Mouse (Mus musculus) neural tube, embryonic 15.5 days (tissue): ENCODE measurements around the gene Tmem164. TPM values are rescaled to one million over a fixed set of nuclear protein-coding genes. Genes with fewer than 3 reads are reported as not detected.

ENCODE experiments used
- ATAC-seq: fragments of 200-750 bp; cut with Nextera tagmentation; 2 replicates; pipeline ENCODE4 v1.8.0; 2017; ENCODE audit warnings: mild to moderate bottlenecking, moderate TSS enrichment, moderate library complexity; ENCODE audit not compliant: low FRiP score
- H3K27ac ChIP-seq: fragments of 300-500 bp; sonication (generic); replicated peaks from 2 replicates; pipeline ENCODE4 v1.5.1; 2015; ENCODE audit warnings: mild to moderate bottlenecking, inconsistent platforms
- H3K27me3 ChIP-seq: fragments of 300-500 bp; sonication (generic); replicated peaks from 2 replicates; pipeline ENCODE4 v1.6.1; 2015; ENCODE audit warnings: inconsistent platforms
- H3K36me3 ChIP-seq: fragments of 300-500 bp; sonication (generic); 2 replicates; pipeline ENCODE4 v1.6.1; 2015; ENCODE audit warnings: inconsistent platforms
- H3K4me1 ChIP-seq: fragments of 300-500 bp; sonication (generic); 2 replicates; pipeline ENCODE4 v1.6.1; 2015; ENCODE audit warnings: inconsistent platforms
- H3K4me2 ChIP-seq: fragments of 300-500 bp; sonication (generic); 2 replicates; pipeline ENCODE4 v1.6.1; 2015; ENCODE audit warnings: inconsistent platforms, mild to moderate bottlenecking, moderate library complexity
- H3K4me3 ChIP-seq: fragments of 300-500 bp; sonication (generic); replicated peaks from 2 replicates; pipeline ENCODE4 v1.5.1; 2015; ENCODE audit warnings: mild to moderate bottlenecking, inconsistent platforms
- H3K9ac ChIP-seq: fragments of 300-500 bp; sonication (generic); replicated peaks from 2 replicates; pipeline ENCODE4 v1.6.1; 2015; ENCODE audit warnings: mild to moderate bottlenecking, inconsistent platforms
- H3K9me3 ChIP-seq: fragments of 300-500 bp; sonication (generic); replicated peaks from 2 replicates; pipeline ENCODE4 v1.6.1; 2016; ENCODE audit warnings: inconsistent platforms
- WGBS: fragments of 180-500 bp; shearing (Covaris S2); methylation state at CpG from one replicate; pipeline ENCODE4 v1.1.7; 2015; ENCODE audit warnings: mixed read lengths; 5-methylcytosine and 5-hydroxymethylcytosine counted together
- polyA plus RNA-seq: library from polyadenylated mRNA; unstranded; fragments of >200 nt; fragmentation: Nextera tagmentation; extraction: Ambion mirVana; gene quantifications from 2 replicates; pipeline ENCODE4 v1.2.1, GENCODE M21; 2015

The Tmem164 gene
- polyA plus RNA-seq, 1 experiment from 2014 or later, result 24.4 TPM

- no peak for ATAC-seq
- H3K4me3 ChIP-seq, result no peak overlapping the region
- H3K27me3 ChIP-seq, result 0 out of 2 replicates have a peak, but pooled peaks cover 4% of the 10 kb centered on the region
- no peak overlapping the region for H3K9ac ChIP-seq
- H3K4me2 ChIP-seq, result no peak overlapping the region
- 75% methylated on average over 7 of the region's 7 CpGs for WGBS
- H3K36me3 ChIP-seq, result no peaks in the 10 kb centered on the region
- no peaks in the 10 kb centered on the region for H3K9me3 ChIP-seq
- H3K27ac ChIP-seq, result no peak overlapping the region
- H3K4me1 ChIP-seq, result no peaks in the 10 kb centered on the region
These were observed 13.1 kb downstream of the Tmem164 start for GRCm38 (mm10) chrX:142694338-142694737.

GRCm38 (mm10) chrX:142694856-142695255 lies 13.7 kb downstream of the Tmem164 start:
- Histone ChIP-seq H3K4me1 (no peaks in the 10 kb centered on the region), H3K27ac (no peak overlapping the region), H3K9me3 (no peaks in the 10 kb centered on the region), H3K4me3 (no peak overlapping the region), H3K27me3 (0 out of 2 replicates have a peak, but pooled peaks cover 5% of the 10 kb centered on the region), H3K36me3 (no peaks in the 10 kb centered on the region), H3K9ac (no peak overlapping the region), H3K4me2 (no peak overlapping the region)
- 84% methylated on average over 3 of the region's 3 CpGs for WGBS
- no peak for ATAC-seq

GRCm38 (mm10) chrX:142696789-142697188 lies 15.6 kb downstream of the Tmem164 start:
- ATAC-seq, result no peak
- no peak overlapping the region for H3K4me3 ChIP-seq
- WGBS, result 80% methylated on average over 11 of the region's 11 CpGs
- no peak overlapping the region for H3K9ac ChIP-seq
- H3K27me3 ChIP-seq, result peaks cover 10% of the 10 kb centered on the region; the same call in 1 of the 2 replicates
- H3K4me1 ChIP-seq, result no peaks in the 10 kb centered on the region
- no peaks in the 10 kb centered on the region for H3K9me3 ChIP-seq
- H3K27ac ChIP-seq, result no peak overlapping the region
- no peaks in the 10 kb centered on the region for H3K36me3 ChIP-seq
- no peak overlapping the region for H3K4me2 ChIP-seq

- no peak overlapping the region for H3K4me2 ChIP-seq
- WGBS, result 53% methylated on average over 5 of the region's 5 CpGs
- H3K9me3 ChIP-seq, result no peaks in the 10 kb centered on the region
- no peak overlapping the region for H3K4me3 ChIP-seq
- 0 out of 2 replicates have a peak, but pooled peaks cover 2% of the 10 kb centered on the region for H3K4me1 ChIP-seq
- ATAC-seq, result no peak
- no peaks in the 10 kb centered on the region for H3K36me3 ChIP-seq
- no peak overlapping the region for H3K27ac ChIP-seq
- H3K27me3 ChIP-seq, result peaks cover 10% of the 10 kb centered on the region; the same call in 1 of the 2 replicates
- no peak overlapping the region for H3K9ac ChIP-seq
These were observed 16.5 kb downstream of the Tmem164 start for GRCm38 (mm10) chrX:142697545-142698204.

GRCm38 (mm10) chrX:142698212-142698611 lies 17.0 kb downstream of the Tmem164 start:
- WGBS, result 64% methylated on average over 7 of the region's 7 CpGs

GRCm38 (mm10) chrX:142702094-142702493 lies 20.9 kb downstream of the Tmem164 start:
- Histone ChIP-seq H3K36me3 (no peaks in the 10 kb centered on the region), H3K4me2 (no peak overlapping the region), H3K27ac (no peak overlapping the region), H3K9me3 (no peaks in the 10 kb centered on the region), H3K27me3 (peaks cover 12% of the 10 kb centered on the region; the same call in 1 of the 2 replicates), H3K9ac (no peak overlapping the region), H3K4me1 (0 out of 2 replicates have a peak, but pooled peaks cover 2% of the 10 kb centered on the region), H3K4me3 (no peak overlapping the region)
- ATAC-seq, result no peak; the same call in 1 of the 2 replicates
- 75% methylated on average over 5 of the region's 5 CpGs for WGBS

More at GRCm38 (mm10) chrX:142698212-142698611, 17.0 kb downstream of the Tmem164 start:
- 0 out of 2 replicates have a peak, but pooled peaks cover 2% of the 10 kb centered on the region for H3K4me1 ChIP-seq
- H3K9ac ChIP-seq, result no peak overlapping the region
- ATAC-seq, result no peak
- peaks cover 10% of the 10 kb centered on the region; the same call in 1 of the 2 replicates for H3K27me3 ChIP-seq
- no peak overlapping the region for H3K4me2 ChIP-seq
- H3K9me3 ChIP-seq, result no peaks in the 10 kb centered on the region
- no peaks in the 10 kb centered on the region for H3K36me3 ChIP-seq
- no peak overlapping the region for H3K27ac ChIP-seq
- no peak overlapping the region for H3K4me3 ChIP-seq

GRCm38 (mm10) chrX:142702566-142702965 lies 21.4 kb downstream of the Tmem164 start:
- H3K9ac ChIP-seq, result no peak overlapping the region
- H3K36me3 ChIP-seq, result no peaks in the 10 kb centered on the region
- H3K27ac ChIP-seq, result no peak overlapping the region
- ATAC-seq, result no peak
- peaks cover 12% of the 10 kb centered on the region; the same call in 1 of the 2 replicates for H3K27me3 ChIP-seq
- 65% methylated on average over 3 of the region's 3 CpGs for WGBS
- H3K4me1 ChIP-seq, result 0 out of 2 replicates have a peak, but pooled peaks cover 2% of the 10 kb centered on the region
- H3K4me3 ChIP-seq, result no peak overlapping the region
- no peaks in the 10 kb centered on the region for H3K9me3 ChIP-seq
- no peak overlapping the region for H3K4me2 ChIP-seq

GRCm38 (mm10) chrX:142703953-142704352 lies 22.7 kb downstream of the Tmem164 start:
- no peak overlapping the region for H3K9ac ChIP-seq
- no peaks in the 10 kb centered on the region for H3K36me3 ChIP-seq
- H3K9me3 ChIP-seq, result no peaks in the 10 kb centered on the region
- H3K27ac ChIP-seq, result no peak overlapping the region
- no peak overlapping the region for H3K4me2 ChIP-seq
- H3K4me3 ChIP-seq, result no peak overlapping the region
- 76% methylated on average over 3 of the region's 3 CpGs for WGBS
- 0 out of 2 replicates have a peak, but pooled peaks cover 2% of the 10 kb centered on the region for H3K4me1 ChIP-seq
- no peak for ATAC-seq
- H3K27me3 ChIP-seq, result peaks cover 12% of the 10 kb centered on the region; the same call in 1 of the 2 replicates

- ATAC-seq, result no peak
- 0 out of 2 replicates have a peak, but pooled peaks cover 6% of the 10 kb centered on the region for H3K27me3 ChIP-seq
- H3K9ac ChIP-seq, result no peak overlapping the region
- no peak overlapping the region for H3K4me3 ChIP-seq
- no peaks in the 10 kb centered on the region for H3K4me1 ChIP-seq
- no peaks in the 10 kb centered on the region for H3K9me3 ChIP-seq
- H3K4me2 ChIP-seq, result no peak overlapping the region
- H3K36me3 ChIP-seq, result no peaks in the 10 kb centered on the region
- H3K27ac ChIP-seq, result no peak overlapping the region
These were observed 27.1 kb downstream of the Tmem164 start for GRCm38 (mm10) chrX:142708257-142708656.

GRCm38 (mm10) chrX:142716014-142716413 lies 34.8 kb downstream of the Tmem164 start:
- Histone ChIP-seq H3K4me3 (no peak overlapping the region), H3K4me1 (no peaks in the 10 kb centered on the region), H3K27me3 (no peaks in the 10 kb centered on the region), H3K4me2 (no peak overlapping the region), H3K9me3 (no peaks in the 10 kb centered on the region), H3K36me3 (no peaks in the 10 kb centered on the region), H3K27ac (no peak overlapping the region), H3K9ac (no peak overlapping the region)
- ATAC-seq, result no peak
- WGBS, result 90% methylated on average over 3 of the region's 3 CpGs

- Histone ChIP-seq H3K36me3 (no peaks in the 10 kb centered on the region), H3K4me2 (no peak overlapping the region), H3K9ac (no peak overlapping the region), H3K4me3 (no peak overlapping the region), H3K27me3 (no peaks in the 10 kb centered on the region), H3K9me3 (no peaks in the 10 kb centered on the region), H3K4me1 (no peaks in the 10 kb centered on the region), H3K27ac (no peak overlapping the region)
- no peak for ATAC-seq
- WGBS, result 83% methylated on average over 9 of the region's 9 CpGs
These were observed 36.8 kb downstream of the Tmem164 start for GRCm38 (mm10) chrX:142717958-142718478.

- no peak for ATAC-seq
These were observed 37.6 kb downstream of the Tmem164 start for GRCm38 (mm10) chrX:142718759-142719158.

More at GRCm38 (mm10) chrX:142718759-142719158, 37.6 kb downstream of the Tmem164 start:
- 83% methylated on average over 4 of the region's 4 CpGs for WGBS
- Histone ChIP-seq H3K4me2 (no peak overlapping the region), H3K27ac (no peak overlapping the region), H3K9me3 (no peaks in the 10 kb centered on the region), H3K4me1 (no peaks in the 10 kb centered on the region), H3K27me3 (no peaks in the 10 kb centered on the region), H3K36me3 (no peaks in the 10 kb centered on the region), H3K4me3 (no peak overlapping the region), H3K9ac (no peak overlapping the region)
